Mouse (Mus musculus): ENCODE data around the gene Patj. TPM values are rescaled to one million over a fixed set of nuclear protein-coding genes. Genes with fewer than 3 reads are reported as not detected.
"Not testable (repeated sequence)": the region's sequence is repeated elsewhere in the genome, so short reads cannot be mapped to it uniquely, and the experiment has no call there.

Gene Patj
- polyA plus RNA-seq, 1 experiment from 2014 or later: 7.5 TPM

DNA sequence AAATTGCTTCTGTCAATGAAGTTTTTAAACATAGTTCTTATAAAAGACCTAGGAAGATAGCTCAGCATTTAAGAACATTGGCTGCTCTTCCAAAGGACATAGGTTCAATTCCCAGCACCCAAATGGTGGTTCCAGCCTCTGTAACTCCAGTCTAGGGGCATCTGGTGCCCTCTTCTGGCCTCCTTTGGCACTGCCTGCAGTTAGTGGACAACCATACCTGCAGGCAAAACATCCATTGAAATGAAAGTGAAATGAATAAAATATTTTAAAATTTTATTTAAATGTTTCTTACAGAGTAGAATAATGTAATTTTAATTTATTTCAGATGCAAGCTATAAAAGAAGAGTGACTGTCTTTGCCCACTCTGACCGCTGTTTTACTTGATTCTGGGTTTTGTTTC is 294.4 kb downstream of the Patj start:
- ATAC-seq: no peak
- H3K9me3 ChIP-seq: no peaks in the 10 kb centered on the region
- no peak overlapping the region for H3K9ac ChIP-seq (replicated peaks)
- peaks cover 18% of the 10 kb centered on the region for H3K4me1 ChIP-seq (replicated peaks)
- H3K4me3 ChIP-seq (replicated peaks): no peak overlapping the region
- WGBS: 89% methylated on average over 1 of the region's 1 CpGs
- no peaks in the 10 kb centered on the region for H3K27me3 ChIP-seq
- no peak overlapping the region for H3K27ac ChIP-seq
- H3K4me2 ChIP-seq (replicated peaks): no peak overlapping the region
- no peaks in the 10 kb centered on the region for H3K36me3 ChIP-seq

GRCm38 (mm10) chr4:98693465-98694185 is 298.0 kb downstream of the Patj start:
- Histone ChIP-seq H3K9me3 (no peaks in the 10 kb centered on the region), H3K9ac (replicated peaks) (no peak overlapping the region), H3K4me1 (replicated peaks) (peaks cover 5% of the 10 kb centered on the region), H3K36me3 (no peaks in the 10 kb centered on the region), H3K27me3 (no peaks in the 10 kb centered on the region), H3K27ac (no peak overlapping the region), H3K4me3 (replicated peaks) (no peak overlapping the region), H3K4me2 (replicated peaks) (no peak overlapping the region)
- 60% methylated on average over 9 of the region's 9 CpGs for WGBS
- ATAC-seq: no peak

GRCm38 (mm10) chr4:98697932-98698331 is 302.3 kb downstream of the Patj start:
- no peaks in the 10 kb centered on the region for H3K36me3 ChIP-seq
- H3K27me3 ChIP-seq: no peaks in the 10 kb centered on the region
- no peak overlapping the region for H3K27ac ChIP-seq
- WGBS: 81% methylated on average over 4 of the region's 4 CpGs
- H3K9ac ChIP-seq (replicated peaks): no peak overlapping the region
- 0 out of 2 replicates have a peak, but pooled peaks cover 9% of the 10 kb centered on the region for H3K4me1 ChIP-seq (replicated peaks)
- no peak overlapping the region for H3K4me3 ChIP-seq (replicated peaks)
- no peak overlapping the region for H3K4me2 ChIP-seq (replicated peaks)
- no peak for ATAC-seq
- no peaks in the 10 kb centered on the region for H3K9me3 ChIP-seq

DNA sequence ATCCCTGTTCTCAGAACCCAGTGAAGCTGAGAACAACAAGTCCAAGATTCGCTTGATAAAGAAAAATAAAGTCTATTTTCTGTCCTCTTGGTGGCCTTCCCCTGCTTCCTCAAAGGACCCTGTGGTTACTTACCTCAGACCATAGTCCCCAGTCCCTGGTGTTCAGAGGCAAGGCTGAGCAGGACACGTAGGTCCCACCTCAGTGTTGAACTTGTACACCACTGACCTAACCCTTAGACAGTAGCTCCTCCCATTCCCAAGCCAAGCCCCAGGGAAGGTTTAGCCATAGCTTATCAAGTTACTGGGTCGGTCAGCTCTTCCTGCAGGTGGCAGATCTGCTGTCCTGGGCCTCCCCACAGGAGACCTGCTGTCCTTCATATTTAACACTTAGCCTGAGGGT is 303.3 kb downstream of the Patj start:
- no peaks in the 10 kb centered on the region for H3K9me3 ChIP-seq
- H3K4me1 ChIP-seq (replicated peaks): 0 out of 2 replicates have a peak, but pooled peaks cover 9% of the 10 kb centered on the region
- H3K9ac ChIP-seq (replicated peaks): no peak overlapping the region
- no peaks in the 10 kb centered on the region for H3K27me3 ChIP-seq
- H3K27ac ChIP-seq: no peak overlapping the region
- no peak overlapping the region for H3K4me3 ChIP-seq (replicated peaks)
- H3K36me3 ChIP-seq: no peaks in the 10 kb centered on the region
- WGBS: 74% methylated on average over 3 of the region's 3 CpGs
- no peak for ATAC-seq
- no peak overlapping the region for H3K4me2 ChIP-seq (replicated peaks)

- Histone ChIP-seq H3K9ac (replicated peaks) (no peak overlapping the region), H3K4me1 (replicated peaks) (0 out of 2 replicates have a peak, but pooled peaks cover 9% of the 10 kb centered on the region), H3K36me3 (no peaks in the 10 kb centered on the region), H3K4me3 (replicated peaks) (no peak overlapping the region), H3K9me3 (no peaks in the 10 kb centered on the region), H3K4me2 (replicated peaks) (no peak overlapping the region), H3K27ac (no peak overlapping the region), H3K27me3 (no peaks in the 10 kb centered on the region)
- WGBS: 91% methylated on average over 3 of the region's 3 CpGs
- no peak for ATAC-seq
These were observed 304.6 kb downstream of the Patj start for GRCm38 (mm10) chr4:98700156-98700555.

- Histone ChIP-seq H3K27ac (no peak overlapping the region), H3K27me3 (no peaks in the 10 kb centered on the region), H3K4me3 (replicated peaks) (no peak overlapping the region), H3K4me2 (replicated peaks) (peak overlapping the region; percentile 20), H3K4me1 (replicated peaks) (0 out of 2 replicates have a peak, but pooled peaks cover 9% of the 10 kb centered on the region), H3K9ac (replicated peaks) (no peak overlapping the region), H3K9me3 (no peaks in the 10 kb centered on the region), H3K36me3 (no peaks in the 10 kb centered on the region)
- 25% methylated on average over 12 of the region's 12 CpGs for whole genome bisulfite sequencing
- ATAC-seq: peak; percentile 75
These were observed 306.8 kb downstream of the Patj start for GRCm38 (mm10) chr4:98702201-98702894.

- Histone ChIP-seq H3K4me3 (replicated peaks) (no peak overlapping the region), H3K27me3 (no peaks in the 10 kb centered on the region), H3K9ac (replicated peaks) (no peak overlapping the region), H3K27ac (no peak overlapping the region), H3K9me3 (no peaks in the 10 kb centered on the region), H3K36me3 (no peaks in the 10 kb centered on the region), H3K4me1 (replicated peaks) (no peaks in the 10 kb centered on the region), H3K4me2 (replicated peaks) (no peak overlapping the region)
- 96% methylated on average over 8 of the region's 8 CpGs for WGBS
- ATAC-seq: no peak
These were observed 315.3 kb downstream of the Patj start for GRCm38 (mm10) chr4:98710891-98711290.

- peak; percentile 73 for ATAC-seq
- H3K27ac ChIP-seq: no peak overlapping the region
- H3K27me3 ChIP-seq: no peaks in the 10 kb centered on the region
- no peak overlapping the region for H3K4me2 ChIP-seq (replicated peaks)
- H3K4me3 ChIP-seq (replicated peaks): no peak overlapping the region
- WGBS: 70% methylated on average over 17 of the region's 17 CpGs
- H3K9me3 ChIP-seq: no peaks in the 10 kb centered on the region
- H3K36me3 ChIP-seq: no peaks in the 10 kb centered on the region
- H3K9ac ChIP-seq (replicated peaks): no peak overlapping the region
- H3K4me1 ChIP-seq (replicated peaks): no peaks in the 10 kb centered on the region
These were observed 322.4 kb downstream of the Patj start for GRCm38 (mm10) chr4:98717735-98718546.

DNA sequence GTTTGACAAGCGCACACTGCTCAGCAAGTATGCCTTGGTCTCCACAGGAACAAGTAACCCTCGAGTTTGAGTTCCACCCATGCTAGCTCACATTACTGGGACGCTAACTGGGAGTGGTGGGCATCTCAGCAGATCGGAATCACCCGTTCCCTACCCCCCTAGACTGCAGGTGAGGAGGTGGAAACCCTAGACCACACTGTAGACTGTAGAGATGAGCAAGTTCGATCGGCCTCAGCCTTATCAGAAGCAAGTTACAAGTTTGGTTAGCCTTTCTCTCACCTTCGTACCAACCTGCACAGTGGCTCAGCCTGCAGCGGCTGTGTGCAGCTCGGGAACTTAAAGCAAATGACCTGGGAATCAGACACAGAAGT is 322.9 kb downstream of the Patj start:
- Histone ChIP-seq H3K36me3 (no peaks in the 10 kb centered on the region), H3K27ac (no peak overlapping the region), H3K4me1 (replicated peaks) (no peaks in the 10 kb centered on the region), H3K4me3 (replicated peaks) (no peak overlapping the region), H3K4me2 (replicated peaks) (no peak overlapping the region), H3K9ac (replicated peaks) (no peak overlapping the region), H3K27me3 (no peaks in the 10 kb centered on the region), H3K9me3 (no peaks in the 10 kb centered on the region)
- WGBS: 86% methylated on average over 10 of the region's 10 CpGs
- peak; percentile 8; the same call in 1 of the 2 replicates for ATAC-seq

DNA sequence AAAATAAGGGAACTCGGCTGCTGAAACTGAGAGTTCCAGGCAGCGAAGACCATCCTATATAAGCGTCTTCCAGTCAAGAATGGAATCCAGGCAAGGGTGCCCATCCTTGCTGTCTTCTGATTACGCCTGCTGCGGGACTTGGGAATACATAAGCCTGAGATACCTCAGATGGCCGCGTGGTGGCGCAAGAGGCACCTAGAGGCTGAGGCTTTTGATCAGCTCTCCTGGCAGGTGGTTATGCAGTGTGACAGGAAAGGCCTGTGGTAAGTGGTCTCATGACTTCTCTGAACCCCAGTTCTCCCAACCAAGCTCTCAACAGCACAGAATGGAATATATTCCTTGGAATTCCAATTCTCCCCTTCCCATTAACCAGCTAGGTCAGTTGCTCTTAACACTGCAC is 326.9 kb downstream of the Patj start:
- no peak overlapping the region for H3K27ac ChIP-seq
- H3K36me3 ChIP-seq: no peaks in the 10 kb centered on the region
- H3K27me3 ChIP-seq: peaks cover 17% of the 10 kb centered on the region
- peak; percentile 35; the same call in 1 of the 2 replicates for ATAC-seq
- H3K9me3 ChIP-seq: no peaks in the 10 kb centered on the region
- no peak overlapping the region for H3K4me2 ChIP-seq (replicated peaks)
- WGBS: 12% methylated on average over 8 of the region's 8 CpGs
- H3K9ac ChIP-seq (replicated peaks): no peak overlapping the region
- H3K4me1 ChIP-seq (replicated peaks): peaks cover 12% of the 10 kb centered on the region
- no peak overlapping the region for H3K4me3 ChIP-seq (replicated peaks)

DNA sequence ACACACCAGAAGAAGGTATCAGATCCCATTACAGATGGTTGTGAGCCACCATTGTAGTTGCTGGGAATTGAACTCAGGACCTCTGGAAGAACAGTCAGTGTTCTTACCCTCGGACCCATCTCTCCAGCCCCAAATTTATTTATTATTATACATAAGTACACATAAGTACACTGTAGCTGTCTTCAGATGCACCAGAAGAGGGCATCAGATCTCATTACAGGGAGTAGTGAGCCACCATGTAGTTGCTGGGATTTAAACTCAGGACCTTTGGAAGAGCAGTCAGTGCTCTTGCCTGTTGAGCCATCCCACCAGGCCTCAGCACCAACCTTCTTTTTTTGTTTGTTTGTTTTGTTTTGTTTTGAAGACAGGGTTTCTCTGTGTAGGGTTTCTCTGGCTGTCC is 329.1 kb downstream of the Patj start:
- H3K36me3 ChIP-seq; H3K4me2 ChIP-seq (replicated peaks); ATAC-seq; H3K4me3 ChIP-seq (replicated peaks); H3K9ac ChIP-seq (replicated peaks); H3K9me3 ChIP-seq; H3K27ac ChIP-seq: not testable (repeated sequence)
- Histone ChIP-seq H3K4me1 (replicated peaks) (peaks cover 22% of the 10 kb centered on the region), H3K27me3 (peaks cover 35% of the 10 kb centered on the region)
- WGBS: 92% methylated on average over 1 of the region's 1 CpGs

GRCm38 (mm10) chr4:98725439-98725838 is 329.9 kb downstream of the Patj start:
- WGBS: 40% methylated on average over 4 of the region's 4 CpGs
- peaks cover 22% of the 10 kb centered on the region for H3K4me1 ChIP-seq (replicated peaks)
- peaks cover 35% of the 10 kb centered on the region for H3K27me3 ChIP-seq
- no peaks in the 10 kb centered on the region for H3K36me3 ChIP-seq
- no peak overlapping the region for H3K4me2 ChIP-seq (replicated peaks)
- H3K4me3 ChIP-seq (replicated peaks): no peak overlapping the region
- no peaks in the 10 kb centered on the region for H3K9me3 ChIP-seq
- no peak overlapping the region for H3K27ac ChIP-seq
- no peak overlapping the region for H3K9ac ChIP-seq (replicated peaks)
- ATAC-seq: no peak
